Mouse (Mus musculus): ENCODE data around the gene Ahcy.
A peak's percentile ranks its signal among the peaks of the same experiment; 100 is the strongest.
"Not testable (repeated sequence)": the region's sequence is repeated elsewhere in the genome, so short reads cannot be mapped to it uniquely, and the experiment has no call there.

Gene Ahcy

GRCm38 (mm10) chr2:155073978-155074765, at the start of gene Ahcy:
Gene Ahcy (minus strand): TSS chr2:155074497.
- peak; percentile 93 for DNase-seq (ENCODE audit: low read depth)

- no peak for DNase-seq (ENCODE audit: low read depth)
Observed at GRCm38 (mm10) chr2:155115216-155115830, 41.0 kb upstream of the Ahcy start.

GRCm38 (mm10) chr2:155107276-155107675, 33.0 kb upstream of the Ahcy start:
- not testable (repeated sequence) for DNase-seq (ENCODE audit: low read depth)

GRCm38 (mm10) chr2:155103607-155104006, 29.3 kb upstream of the Ahcy start:
- DNase-seq (ENCODE audit: low read depth), result no peak

- DNase-seq (ENCODE audit: low read depth), result no peak
Observed at GRCm38 (mm10) chr2:155101761-155102181, 27.5 kb upstream of the Ahcy start.

GRCm38 (mm10) chr2:155100796-155101259, 26.5 kb upstream of the Ahcy start:
- no peak for DNase-seq (ENCODE audit: low read depth)

- no peak for DNase-seq (ENCODE audit: low read depth)
Observed at GRCm38 (mm10) chr2:155099994-155100795, 25.9 kb upstream of the Ahcy start.

GRCm38 (mm10) chr2:155099421-155099820, 25.1 kb upstream of the Ahcy start:
- no peak for DNase-seq (ENCODE audit: low read depth)

GRCm38 (mm10) chr2:155098720-155099380, 24.6 kb upstream of the Ahcy start:
- peak; percentile 61 for DNase-seq (ENCODE audit: low read depth)

GRCm38 (mm10) chr2:155093418-155093817, 19.1 kb upstream of the Ahcy start:
- DNase-seq (ENCODE audit: low read depth), result no peak

GRCm38 (mm10) chr2:155091743-155092075, 17.4 kb upstream of the Ahcy start:
- DNase-seq (ENCODE audit: low read depth), result no peak

- peak; percentile 42 for DNase-seq (ENCODE audit: low read depth)
Observed at GRCm38 (mm10) chr2:155090909-155091742, 16.8 kb upstream of the Ahcy start.

- no peak for DNase-seq (ENCODE audit: low read depth)
Observed at GRCm38 (mm10) chr2:155088264-155088663, 14.0 kb upstream of the Ahcy start.

GRCm38 (mm10) chr2:155086328-155086727, 12.0 kb upstream of the Ahcy start:
- DNase-seq (ENCODE audit: low read depth), result no peak

- DNase-seq (ENCODE audit: low read depth), result no peak
Observed at GRCm38 (mm10) chr2:155084546-155084945, 10.2 kb upstream of the Ahcy start.

- DNase-seq (ENCODE audit: low read depth), result peak; percentile 82
Observed at GRCm38 (mm10) chr2:155082121-155082803, 8.0 kb upstream of the Ahcy start.

- no peak for DNase-seq (ENCODE audit: low read depth)
Observed at GRCm38 (mm10) chr2:155081056-155081455, 6.8 kb upstream of the Ahcy start.

- DNase-seq (ENCODE audit: low read depth), result no peak
Observed at GRCm38 (mm10) chr2:155080179-155080530, 5.9 kb upstream of the Ahcy start.

GRCm38 (mm10) chr2:155079500-155080178, 5.3 kb upstream of the Ahcy start:
- peak; percentile 51 for DNase-seq (ENCODE audit: low read depth)

- DNase-seq (ENCODE audit: low read depth), result no peak
Observed at GRCm38 (mm10) chr2:155075649-155076048, 1.4 kb upstream of the Ahcy start.
